Mouse (Mus musculus): ENCODE results near the gene Arl6ip4.

- TF ChIP-seq POLR2A (IDR thresholded peaks at IDR 0.05; ENCODE audit: borderline replicate concordance, extremely low read depth, low read depth, low read length) (no peak), CTCF (IDR thresholded peaks at IDR 0.05; ENCODE audit: insufficient read depth, low read length) (no peak)
Measured at GRCm38 (mm10) chr5:124112531-124112930, 3.4 kb upstream of the Arl6ip4 start.
